Mouse (Mus musculus): ENCODE data around the gene Zdhhc1. TPM values are rescaled to one million over a fixed set of nuclear protein-coding genes. Genes with fewer than 3 reads are reported as not detected.

The Zdhhc1 gene
- polyA plus RNA-seq, 1 experiment from 2014 or later, result 33.3 TPM

GRCm38 (mm10) chr8:105506977-105507376, 10.3 kb upstream of the Zdhhc1 start:
- Histone ChIP-seq H3K36me3 (ENCODE audit: control insufficient read depth, insufficient read depth) (no peaks in the 10 kb centered on the region), H3K27ac (ENCODE audit: low read length) (no peak overlapping the region), H3K4me1 (replicated peaks; ENCODE audit: control insufficient read depth, insufficient read depth, low read length) (no peaks in the 10 kb centered on the region), H3K27me3 (replicated peaks; ENCODE audit: control insufficient read depth, insufficient read depth, low read length) (no peaks in the 10 kb centered on the region), H3K4me2 (ENCODE audit: low read length) (no peak overlapping the region), H3K9me3 (ENCODE audit: control insufficient read depth, low read length) (no peaks in the 10 kb centered on the region), H3K4me3 (replicated peaks; ENCODE audit: low read length) (no peak overlapping the region), H3K9ac (replicated peaks; ENCODE audit: low read depth, low read length) (no peak overlapping the region)
- ATAC-seq, result no peak
- 76% methylated on average over 6 of the region's 6 CpGs for whole genome bisulfite sequencing

- no peaks in the 10 kb centered on the region for H3K4me1 ChIP-seq (replicated peaks; ENCODE audit: control insufficient read depth, insufficient read depth, low read length)
- H3K27me3 ChIP-seq (replicated peaks; ENCODE audit: control insufficient read depth, insufficient read depth, low read length), result no peaks in the 10 kb centered on the region
- H3K9me3 ChIP-seq (ENCODE audit: control insufficient read depth, low read length), result no peaks in the 10 kb centered on the region
- H3K9ac ChIP-seq (replicated peaks; ENCODE audit: low read depth, low read length), result no peak overlapping the region
- H3K4me2 ChIP-seq (ENCODE audit: low read length), result no peak overlapping the region
- H3K27ac ChIP-seq (ENCODE audit: low read length), result no peak overlapping the region
- no peak for ATAC-seq
- WGBS, result 90% methylated on average over 3 of the region's 3 CpGs
- no peak overlapping the region for H3K4me3 ChIP-seq (replicated peaks; ENCODE audit: low read length)
- H3K36me3 ChIP-seq (ENCODE audit: control insufficient read depth, insufficient read depth), result no peaks in the 10 kb centered on the region
Observed at GRCm38 (mm10) chr8:105504617-105505016, 7.9 kb upstream of the Zdhhc1 start.

GRCm38 (mm10) chr8:105499787-105500186, 3.1 kb upstream of the Zdhhc1 start:
- Histone ChIP-seq H3K9ac (replicated peaks; ENCODE audit: low read depth, low read length) (no peak overlapping the region), H3K4me2 (ENCODE audit: low read length) (no peak overlapping the region), H3K4me1 (replicated peaks; ENCODE audit: control insufficient read depth, insufficient read depth, low read length) (peaks cover 15% of the 10 kb centered on the region), H3K36me3 (ENCODE audit: control insufficient read depth, insufficient read depth) (no peaks in the 10 kb centered on the region), H3K9me3 (ENCODE audit: control insufficient read depth, low read length) (no peaks in the 10 kb centered on the region), H3K4me3 (replicated peaks; ENCODE audit: low read length) (no peak overlapping the region), H3K27me3 (replicated peaks; ENCODE audit: control insufficient read depth, insufficient read depth, low read length) (no peaks in the 10 kb centered on the region), H3K27ac (ENCODE audit: low read length) (no peak overlapping the region)
- no peak for ATAC-seq
- WGBS, result 82% methylated on average over 12 of the region's 12 CpGs

GRCm38 (mm10) chr8:105495350-105496302, 1.1 kb downstream of the Zdhhc1 start:
- H3K4me1 ChIP-seq (replicated peaks; ENCODE audit: control insufficient read depth, insufficient read depth, low read length), result peaks cover 15% of the 10 kb centered on the region
- ATAC-seq, result peak; percentile 18; the same call in 1 of the 2 replicates
- H3K9me3 ChIP-seq (ENCODE audit: control insufficient read depth, low read length), result no peaks in the 10 kb centered on the region
- peak overlapping the region; percentile 84 for H3K4me3 ChIP-seq (replicated peaks; ENCODE audit: low read length)
- 23% methylated on average over 17 of the region's 17 CpGs for WGBS
- peak overlapping the region; percentile 98 for H3K4me2 ChIP-seq (ENCODE audit: low read length)
- H3K36me3 ChIP-seq (ENCODE audit: control insufficient read depth, insufficient read depth), result no peaks in the 10 kb centered on the region
- no peak overlapping the region; the same call in 1 of the 2 replicates for H3K27ac ChIP-seq (ENCODE audit: low read length)
- H3K27me3 ChIP-seq (replicated peaks; ENCODE audit: control insufficient read depth, insufficient read depth, low read length), result no peaks in the 10 kb centered on the region
- H3K9ac ChIP-seq (replicated peaks; ENCODE audit: low read depth, low read length), result peak overlapping the region; percentile 90

- WGBS, result 88% methylated on average over 3 of the region's 3 CpGs
- Histone ChIP-seq H3K4me3 (replicated peaks; ENCODE audit: low read length) (no peak overlapping the region), H3K36me3 (ENCODE audit: control insufficient read depth, insufficient read depth) (no peaks in the 10 kb centered on the region), H3K9me3 (ENCODE audit: control insufficient read depth, low read length) (no peaks in the 10 kb centered on the region), H3K27me3 (replicated peaks; ENCODE audit: control insufficient read depth, insufficient read depth, low read length) (no peaks in the 10 kb centered on the region), H3K27ac (ENCODE audit: low read length) (no peak overlapping the region), H3K9ac (replicated peaks; ENCODE audit: low read depth, low read length) (no peak overlapping the region), H3K4me1 (replicated peaks; ENCODE audit: control insufficient read depth, insufficient read depth, low read length) (peaks cover 15% of the 10 kb centered on the region), H3K4me2 (ENCODE audit: low read length) (no peak overlapping the region)
- ATAC-seq, result no peak
Observed at GRCm38 (mm10) chr8:105494566-105494965, 2.1 kb downstream of the Zdhhc1 start.

GRCm38 (mm10) chr8:105493495-105493894, 3.2 kb downstream of the Zdhhc1 start:
- H3K4me3 ChIP-seq (replicated peaks; ENCODE audit: low read length), result no peak overlapping the region
- no peaks in the 10 kb centered on the region for H3K27me3 ChIP-seq (replicated peaks; ENCODE audit: control insufficient read depth, insufficient read depth, low read length)
- H3K27ac ChIP-seq (ENCODE audit: low read length), result no peak overlapping the region
- no peak for ATAC-seq
- peaks cover 15% of the 10 kb centered on the region for H3K4me1 ChIP-seq (replicated peaks; ENCODE audit: control insufficient read depth, insufficient read depth, low read length)
- no peak overlapping the region for H3K4me2 ChIP-seq (ENCODE audit: low read length)
- no peaks in the 10 kb centered on the region for H3K36me3 ChIP-seq (ENCODE audit: control insufficient read depth, insufficient read depth)
- H3K9ac ChIP-seq (replicated peaks; ENCODE audit: low read depth, low read length), result no peak overlapping the region
- H3K9me3 ChIP-seq (ENCODE audit: control insufficient read depth, low read length), result no peaks in the 10 kb centered on the region
- 66% methylated on average over 3 of the region's 3 CpGs for WGBS

GRCm38 (mm10) chr8:105489281-105489680, 7.4 kb downstream of the Zdhhc1 start:
- Histone ChIP-seq H3K9ac (replicated peaks; ENCODE audit: low read depth, low read length) (no peak overlapping the region), H3K27ac (ENCODE audit: low read length) (no peak overlapping the region)

GRCm38 (mm10) chr8:105488082-105488481, 8.6 kb downstream of the Zdhhc1 start:
- no peak for ATAC-seq
- Histone ChIP-seq H3K4me3 (replicated peaks; ENCODE audit: low read length) (no peak overlapping the region), H3K4me2 (ENCODE audit: low read length) (no peak overlapping the region), H3K4me1 (replicated peaks; ENCODE audit: control insufficient read depth, insufficient read depth, low read length) (no peaks in the 10 kb centered on the region), H3K36me3 (ENCODE audit: control insufficient read depth, insufficient read depth) (no peaks in the 10 kb centered on the region), H3K9ac (replicated peaks; ENCODE audit: low read depth, low read length) (no peak overlapping the region), H3K27me3 (replicated peaks; ENCODE audit: control insufficient read depth, insufficient read depth, low read length) (no peaks in the 10 kb centered on the region), H3K27ac (ENCODE audit: low read length) (no peak overlapping the region), H3K9me3 (ENCODE audit: control insufficient read depth, low read length) (no peaks in the 10 kb centered on the region)
- WGBS, result 68% methylated on average over 3 of the region's 3 CpGs

More at GRCm38 (mm10) chr8:105489281-105489680, 7.4 kb downstream of the Zdhhc1 start:
- Histone ChIP-seq H3K27me3 (replicated peaks; ENCODE audit: control insufficient read depth, insufficient read depth, low read length) (no peaks in the 10 kb centered on the region), H3K36me3 (ENCODE audit: control insufficient read depth, insufficient read depth) (no peaks in the 10 kb centered on the region), H3K4me1 (replicated peaks; ENCODE audit: control insufficient read depth, insufficient read depth, low read length) (no peaks in the 10 kb centered on the region), H3K4me2 (ENCODE audit: low read length) (no peak overlapping the region), H3K9me3 (ENCODE audit: control insufficient read depth, low read length) (no peaks in the 10 kb centered on the region), H3K4me3 (replicated peaks; ENCODE audit: low read length) (no peak overlapping the region)
- ATAC-seq, result no peak
- WGBS, result 41% methylated on average over 1 of the region's 1 CpGs

GRCm38 (mm10) chr8:105484392-105484791, 12.3 kb downstream of the Zdhhc1 start:
- Histone ChIP-seq H3K4me3 (replicated peaks; ENCODE audit: low read length) (no peak overlapping the region), H3K27ac (ENCODE audit: low read length) (no peak overlapping the region), H3K9me3 (ENCODE audit: control insufficient read depth, low read length) (no peaks in the 10 kb centered on the region), H3K9ac (replicated peaks; ENCODE audit: low read depth, low read length) (no peak overlapping the region), H3K36me3 (ENCODE audit: control insufficient read depth, insufficient read depth) (no peaks in the 10 kb centered on the region), H3K27me3 (replicated peaks; ENCODE audit: control insufficient read depth, insufficient read depth, low read length) (no peaks in the 10 kb centered on the region), H3K4me1 (replicated peaks; ENCODE audit: control insufficient read depth, insufficient read depth, low read length) (no peaks in the 10 kb centered on the region), H3K4me2 (ENCODE audit: low read length) (no peak overlapping the region)
- 28% methylated on average over 2 of the region's 2 CpGs for WGBS
- ATAC-seq, result peak; percentile 31; the same call in 1 of the 2 replicates
